Mouse (Mus musculus) 3T3-L1 (cell line): ENCODE data around the gene Ror2.
A peak's percentile ranks its signal among the peaks of the same experiment; 100 is the strongest.

ENCODE experiments used
- DNase-seq: peaks from one replicate; pipeline ENCODE4 v3.0.0-alpha.2; 2015; ENCODE audit warnings: low read depth, low spot score

The Ror2 gene

DNA sequence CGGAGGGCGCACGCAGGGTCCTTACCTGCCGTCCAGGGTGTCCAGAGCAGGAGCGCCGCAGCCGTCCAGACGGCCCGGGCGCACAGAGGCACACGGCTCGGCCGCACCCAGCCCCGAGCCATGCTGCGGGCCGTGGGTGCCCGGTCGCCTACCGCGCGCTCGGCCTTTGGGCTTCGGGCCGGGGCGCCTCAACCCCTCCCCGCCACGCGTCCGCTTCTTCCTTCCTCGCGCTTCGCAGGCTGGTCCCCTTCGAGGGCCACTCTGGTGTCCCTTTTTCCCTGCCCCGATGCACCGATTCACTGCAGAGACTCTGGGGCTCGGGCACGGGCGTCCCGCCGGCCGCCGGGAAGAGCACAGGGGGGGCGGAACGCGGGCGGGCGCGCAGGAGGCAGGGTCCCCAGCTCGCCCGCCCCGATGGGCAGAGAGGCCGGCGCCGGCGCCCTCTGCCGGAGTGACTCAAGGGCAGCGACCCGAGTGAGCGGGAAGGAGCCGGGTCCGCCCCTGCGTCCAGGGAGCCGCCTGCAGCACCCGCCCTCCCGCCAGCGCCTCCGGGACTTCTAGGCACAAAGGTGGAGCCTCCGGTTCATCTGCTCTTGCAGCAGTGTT is at the start of gene Ror2:
Gene Ror2, minus strand, starts transcription at position 369 of the 606 bp plus-strand sequence.
- no peak for DNase-seq

DNA sequence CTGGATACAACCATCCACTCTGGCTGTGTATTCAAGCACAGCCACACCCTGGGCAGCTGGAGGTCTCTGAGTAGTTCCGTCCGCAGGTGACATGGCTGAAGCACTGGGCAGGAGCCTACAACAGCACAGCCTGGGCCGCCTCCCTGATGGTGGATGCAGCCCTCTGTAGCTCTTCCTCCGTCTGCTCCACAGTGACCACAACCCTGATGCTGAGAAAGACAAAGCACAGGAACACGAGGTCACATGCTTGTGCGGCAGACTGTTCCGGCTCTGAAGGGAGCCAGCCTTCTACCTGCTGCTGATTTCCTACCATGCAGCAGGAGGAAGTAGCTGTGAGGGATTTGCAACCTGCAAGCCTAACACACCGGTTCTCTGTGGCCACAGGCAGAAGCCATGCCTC is 47.8 kb upstream of the Ror2 start:
- DNase-seq: no peak

- no peak for DNase-seq
Observed at GRCm38 (mm10) chr13:53330246-53330645, 44.3 kb upstream of the Ror2 start.

GRCm38 (mm10) chr13:53325531-53325930 is 39.6 kb upstream of the Ror2 start:
- DNase-seq: peak; percentile 44

GRCm38 (mm10) chr13:53323661-53324060 is 37.7 kb upstream of the Ror2 start:
- peak; percentile 36 for DNase-seq

DNA sequence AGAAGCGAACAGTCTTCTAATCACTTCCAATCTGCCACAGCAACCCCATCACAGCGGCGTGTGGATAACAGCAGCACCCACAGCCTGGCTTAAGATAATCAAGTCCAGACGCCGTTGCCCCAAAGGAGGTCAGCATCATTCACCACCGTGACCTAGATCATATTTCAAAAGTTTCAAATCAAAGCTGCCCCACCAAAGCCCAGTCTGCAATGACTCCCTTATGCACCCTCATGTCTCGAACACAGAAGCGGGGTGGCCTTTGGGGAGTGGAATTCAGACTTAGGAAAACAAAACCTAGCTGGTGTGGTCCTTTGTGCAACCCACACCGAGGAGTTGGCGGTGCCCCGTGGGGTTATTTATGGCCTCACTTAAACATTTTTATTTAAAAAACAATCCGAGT is 35.0 kb upstream of the Ror2 start:
- DNase-seq: no peak

GRCm38 (mm10) chr13:53316515-53317295 is 30.8 kb upstream of the Ror2 start:
- DNase-seq: no peak

DNA sequence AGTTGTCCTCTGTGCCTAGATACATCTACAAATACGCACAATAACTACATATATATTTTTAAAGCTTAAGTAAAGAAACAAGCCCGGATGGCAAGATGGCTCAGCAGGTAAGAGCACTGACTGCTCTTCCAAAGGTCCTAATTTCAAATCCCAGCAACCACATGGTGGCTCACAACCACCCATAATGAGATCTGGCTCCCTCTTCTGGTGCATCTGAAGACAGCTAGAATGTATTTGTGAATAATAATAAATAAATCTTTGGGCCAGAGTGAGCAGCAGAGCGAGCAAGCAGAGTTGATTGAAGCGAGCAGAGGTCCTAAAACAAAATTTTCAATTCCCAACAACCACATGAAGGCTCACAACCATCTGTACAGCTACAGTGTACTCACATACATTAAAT is 29.8 kb upstream of the Ror2 start:
- DNase-seq: peak; percentile 20

- no peak for DNase-seq
Observed at GRCm38 (mm10) chr13:53310442-53310841, 24.5 kb upstream of the Ror2 start.

GRCm38 (mm10) chr13:53309661-53310160 is 23.8 kb upstream of the Ror2 start:
- DNase-seq: peak; percentile 40

DNA sequence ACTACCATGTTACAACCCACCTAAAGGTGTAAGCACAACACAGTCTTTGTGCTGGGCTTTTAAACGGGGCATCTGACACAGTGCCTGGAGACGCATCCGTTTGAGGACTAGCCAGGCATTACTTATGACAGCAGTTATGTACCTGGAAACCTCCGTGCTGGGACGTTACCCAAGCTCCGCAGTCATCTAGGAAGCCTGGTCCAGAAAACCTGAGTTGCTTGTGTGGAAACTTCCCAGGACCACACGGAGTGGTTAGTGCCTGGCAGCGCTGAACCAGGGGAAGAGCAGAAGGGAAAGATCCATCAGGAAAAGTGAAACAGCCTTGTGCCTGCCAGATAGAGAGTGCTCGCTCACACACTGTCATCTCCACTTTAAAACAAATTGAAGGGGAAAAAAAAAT is 23.2 kb upstream of the Ror2 start:
- no peak for DNase-seq

GRCm38 (mm10) chr13:53306836-53307235 is 20.9 kb upstream of the Ror2 start:
- peak; percentile 13 for DNase-seq

GRCm38 (mm10) chr13:53305256-53305655 is 19.3 kb upstream of the Ror2 start:
- DNase-seq: no peak

GRCm38 (mm10) chr13:53302688-53303087 is 16.8 kb upstream of the Ror2 start:
- no peak for DNase-seq

GRCm38 (mm10) chr13:53293065-53293464 is 7.1 kb upstream of the Ror2 start:
- DNase-seq: no peak

DNA sequence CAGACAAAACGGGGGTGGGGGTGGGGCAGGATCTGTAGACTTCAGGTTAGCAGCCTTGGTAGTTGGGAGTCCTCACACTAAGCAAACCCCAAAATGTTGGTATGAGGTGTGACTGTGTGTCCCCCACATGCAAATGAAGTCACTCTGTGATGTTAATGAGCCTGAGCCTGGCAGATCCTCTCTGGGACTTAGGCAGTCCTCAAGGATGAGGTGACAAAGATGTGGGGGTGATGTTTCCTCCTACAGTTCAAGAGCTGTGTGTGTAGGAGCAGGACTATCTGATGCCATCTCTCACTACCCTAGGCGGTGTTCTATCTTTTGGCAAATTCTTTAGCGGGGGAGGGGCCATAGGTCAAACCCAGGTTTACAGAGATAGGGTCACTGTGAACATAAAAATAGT is 6.3 kb upstream of the Ror2 start:
- no peak for DNase-seq

DNA sequence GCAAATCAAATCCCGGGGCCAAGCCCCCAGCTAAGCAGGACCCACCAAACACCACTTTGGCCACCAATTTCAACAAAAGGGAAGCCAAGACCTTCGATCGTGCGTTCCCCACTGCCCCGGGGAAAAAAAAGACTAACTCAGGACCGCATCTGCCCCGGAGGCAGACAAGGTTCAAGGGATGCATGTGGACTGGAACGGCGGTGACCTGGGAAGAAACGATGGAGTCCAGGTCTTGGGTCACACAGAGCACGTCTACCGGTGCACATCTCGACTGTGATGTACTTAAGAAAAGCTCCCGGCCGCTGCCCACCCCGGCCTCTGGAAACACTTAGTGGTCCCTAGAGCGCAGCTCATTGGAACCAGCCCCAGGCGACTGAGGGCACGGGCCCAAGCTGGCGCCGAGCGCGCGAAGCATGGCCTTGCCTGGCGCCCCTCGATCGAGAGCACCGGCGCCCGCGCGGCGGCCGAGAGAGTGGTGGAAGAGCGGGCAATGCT is 616 bp downstream of the Ror2 start:
- no peak for DNase-seq

DNA sequence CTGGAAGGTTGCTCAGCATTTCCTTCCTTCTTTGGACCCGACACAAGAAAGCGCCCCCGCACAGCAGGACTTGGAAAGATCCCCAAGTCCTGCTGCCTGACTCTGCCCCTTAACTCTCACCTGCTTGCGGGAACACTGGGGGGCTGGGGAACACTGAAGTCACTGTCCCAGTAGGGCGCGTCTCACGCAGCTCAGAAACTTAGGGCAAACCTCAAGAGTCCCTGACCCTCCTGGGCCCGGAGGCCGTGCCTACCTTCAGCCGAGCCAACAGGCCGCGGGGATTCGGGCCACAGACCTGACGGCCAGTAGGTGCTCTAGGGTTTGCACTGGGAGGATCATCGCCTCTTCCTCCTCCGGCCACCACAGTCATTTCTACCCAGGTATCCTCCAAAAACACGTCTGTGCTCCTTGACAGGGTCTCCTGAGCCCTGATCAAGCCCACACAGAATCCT is 1.2 kb downstream of the Ror2 start:
- no peak for DNase-seq

- DNase-seq: no peak
Observed at GRCm38 (mm10) chr13:53281604-53282396, 4.1 kb downstream of the Ror2 start.

DNA sequence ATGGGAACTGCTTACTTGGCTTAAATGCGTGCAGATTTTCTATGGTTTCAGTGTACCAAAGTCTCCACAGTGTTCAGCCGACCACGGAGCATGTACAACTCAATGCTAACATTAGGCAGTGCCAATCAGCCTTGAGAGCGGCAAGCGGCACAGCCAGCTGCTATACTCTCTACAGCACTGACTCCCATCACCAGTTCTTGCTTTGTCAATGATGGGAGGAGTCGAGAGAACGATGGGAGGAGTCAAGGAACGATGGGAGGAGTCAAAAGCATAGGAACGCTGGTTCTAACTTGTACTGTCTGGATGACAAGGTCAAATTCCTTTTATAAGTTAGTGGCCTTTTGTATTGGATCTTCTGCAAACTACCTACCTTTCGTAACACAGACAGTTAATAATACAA is 7.0 kb downstream of the Ror2 start:
- DNase-seq: no peak

GRCm38 (mm10) chr13:53276381-53276780 is 9.5 kb downstream of the Ror2 start:
- DNase-seq: no peak

- no peak for DNase-seq
Observed at GRCm38 (mm10) chr13:53275778-53276177, 10.1 kb downstream of the Ror2 start.
